Mouse (Mus musculus): ENCODE results near the gene Pigo. TPM values are rescaled to one million over a fixed set of nuclear protein-coding genes. Genes with fewer than 3 reads are reported as not detected.
"Not testable (repeated sequence)": the region's sequence is repeated elsewhere in the genome, so short reads cannot be mapped to it uniquely, and the experiment has no call there.

The Pigo gene
- polyA plus RNA-seq, 1 experiment from 2014 or later = 18.3 TPM

DNA sequence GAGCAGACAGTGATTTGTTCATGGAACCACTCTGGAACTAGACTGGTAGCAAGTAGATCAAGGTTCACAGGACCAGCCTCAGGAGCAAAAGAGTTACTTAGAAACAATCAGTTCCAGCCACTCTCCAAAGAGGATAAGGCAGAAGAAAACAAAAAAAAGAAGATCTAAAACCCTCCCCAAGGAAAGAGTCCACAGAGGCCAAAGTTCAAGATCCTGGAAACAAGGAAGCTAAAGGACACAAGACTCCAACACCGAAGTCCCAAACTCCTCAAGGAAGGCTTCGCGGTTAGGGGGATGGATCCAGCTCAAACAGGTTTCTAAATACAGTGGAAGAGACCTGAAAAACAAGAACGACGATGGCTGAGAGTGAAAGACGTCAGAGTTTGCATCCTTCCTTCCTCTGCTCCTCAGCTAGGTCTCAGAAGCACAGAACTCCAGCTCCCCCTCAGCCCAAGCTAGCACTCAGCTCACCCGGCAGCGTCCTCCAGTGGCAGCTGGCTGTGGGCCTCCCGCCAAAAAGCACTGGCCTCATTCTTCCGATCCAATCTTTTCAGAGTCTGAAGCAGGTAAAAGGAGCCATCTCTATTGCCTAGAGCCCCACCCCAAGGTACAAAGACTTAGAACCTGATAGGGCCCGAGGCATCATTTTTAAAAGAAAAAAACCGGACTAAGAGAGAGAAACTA is 22.7 kb downstream of the Pigo start:
- no peak for DNase-seq (ENCODE audit: low spot score)

DNA sequence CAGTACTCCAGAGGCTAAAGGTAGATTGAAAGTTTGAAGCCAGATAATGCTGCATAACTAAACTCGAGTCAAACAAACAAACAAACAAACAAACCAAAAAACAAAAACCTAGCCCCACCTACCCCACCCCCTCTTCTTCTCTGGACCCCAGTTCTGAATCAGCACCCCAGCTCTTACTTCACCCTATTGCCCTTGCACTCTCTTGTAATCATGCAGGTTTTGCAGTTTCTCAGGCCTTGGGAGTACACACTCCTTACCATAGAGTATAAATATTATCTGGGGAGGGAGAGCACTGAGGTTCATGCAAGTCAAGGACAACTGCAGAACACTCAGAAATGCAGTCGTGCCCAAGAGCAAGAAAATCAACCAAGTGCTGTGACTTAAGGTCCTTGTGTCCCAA is 24.3 kb downstream of the Pigo start:
- DNase-seq (ENCODE audit: low spot score) = no peak

DNA sequence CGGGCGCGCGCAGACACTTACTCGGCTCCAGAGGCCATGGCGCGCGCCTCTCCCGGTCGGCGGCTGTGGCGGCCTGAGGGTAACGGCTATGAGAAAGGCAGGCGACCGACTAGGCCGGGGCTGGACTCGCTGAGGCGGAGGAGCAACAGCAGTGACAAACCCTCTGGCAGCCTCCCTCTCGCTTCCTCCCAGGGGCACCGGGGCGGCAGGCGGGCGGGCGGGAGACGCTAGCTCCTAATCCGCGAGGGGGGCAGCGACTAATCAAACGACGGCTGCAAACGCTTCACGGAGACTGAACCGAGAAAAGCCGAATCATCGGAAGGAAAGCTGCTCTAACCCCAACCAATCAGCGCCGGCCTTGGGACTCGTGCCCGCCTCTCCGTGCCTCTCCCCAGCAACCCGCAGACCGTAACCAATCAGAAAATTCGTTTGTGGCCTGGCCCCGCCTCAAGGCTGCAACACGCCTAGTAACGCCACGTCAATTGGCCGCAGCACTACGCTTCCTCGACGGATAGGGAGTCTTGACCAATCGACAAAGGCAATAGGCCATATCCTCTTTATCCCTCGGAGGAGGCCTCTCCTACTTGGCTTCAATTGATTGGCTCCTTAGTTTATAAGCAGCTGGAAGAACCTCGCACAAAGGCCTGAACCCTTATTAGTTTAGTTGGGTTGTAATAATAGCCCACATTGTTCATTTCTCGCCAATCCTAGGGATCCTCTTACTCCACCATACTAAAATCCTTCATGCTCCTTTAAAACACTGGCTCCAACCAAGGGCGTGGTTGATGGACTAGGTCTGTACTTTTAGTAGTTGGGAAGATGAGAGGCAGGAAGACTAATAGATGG is 25.3 kb downstream of the Pigo start, which contains the start of gene Vcp:
TSS of gene Vcp (minus strand) at position 367 of the 846 bp plus-strand sequence.
- peak; percentile 99 for DNase-seq (ENCODE audit: low spot score)

DNA sequence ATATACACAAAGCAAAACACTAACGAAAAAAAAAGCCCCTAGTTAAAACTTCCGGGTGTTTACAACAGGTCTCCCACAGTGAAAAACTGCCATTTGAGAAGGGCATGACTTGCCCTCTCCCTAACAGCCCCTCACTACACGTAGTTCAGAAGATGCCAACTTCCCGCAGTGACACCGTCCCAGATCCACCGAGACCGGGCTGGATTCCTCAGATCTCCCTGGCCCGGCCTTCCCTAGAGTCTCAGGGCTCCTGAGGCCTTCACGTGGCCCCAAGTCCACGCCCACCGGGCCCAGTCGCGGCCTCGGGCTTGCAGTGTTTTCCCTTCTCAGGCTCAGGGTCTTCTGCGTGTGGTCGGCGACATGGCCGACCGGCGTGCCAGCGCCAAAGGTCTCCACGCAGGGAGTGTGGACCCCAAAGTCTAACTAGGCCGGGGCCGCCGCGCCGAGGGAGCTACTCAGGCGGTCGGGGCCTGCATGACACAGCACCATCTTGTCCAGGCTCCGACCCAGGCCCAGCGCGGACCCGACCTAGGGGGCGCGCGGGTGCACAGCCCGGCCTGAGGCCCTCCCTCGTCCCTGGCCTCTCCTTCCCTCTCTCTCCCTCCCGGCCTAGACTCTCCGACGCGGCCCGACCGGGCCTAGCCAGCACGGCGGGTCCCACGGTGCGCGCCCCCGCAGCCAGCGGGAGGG is 26.0 kb downstream of the Pigo start:
- DNase-seq (ENCODE audit: low spot score) = peak; percentile 68

DNA sequence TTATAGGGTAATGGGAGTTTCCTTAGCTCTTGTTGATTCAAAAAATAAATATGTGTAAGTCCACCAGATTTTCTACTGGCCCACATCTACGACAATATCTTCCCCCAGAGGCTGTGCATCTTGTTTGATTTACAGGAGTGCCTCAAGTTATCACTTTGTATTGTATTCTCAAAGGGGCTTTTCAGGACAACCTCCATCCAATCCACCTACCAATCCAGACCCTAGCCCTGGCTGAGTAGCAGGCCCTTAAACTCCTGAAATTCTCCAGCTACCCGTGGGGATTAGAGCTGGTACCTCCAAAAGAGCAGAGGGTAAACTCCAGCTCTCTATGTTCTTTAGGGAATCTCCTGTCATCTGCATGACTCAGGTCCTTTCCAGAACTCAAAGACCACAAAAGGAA is 27.6 kb downstream of the Pigo start:
- no peak for DNase-seq (ENCODE audit: low spot score)

- no peak for DNase-seq (ENCODE audit: low spot score)
These were observed 37.3 kb downstream of the Pigo start for GRCm38 (mm10) chr4:42988296-42988695.

DNA sequence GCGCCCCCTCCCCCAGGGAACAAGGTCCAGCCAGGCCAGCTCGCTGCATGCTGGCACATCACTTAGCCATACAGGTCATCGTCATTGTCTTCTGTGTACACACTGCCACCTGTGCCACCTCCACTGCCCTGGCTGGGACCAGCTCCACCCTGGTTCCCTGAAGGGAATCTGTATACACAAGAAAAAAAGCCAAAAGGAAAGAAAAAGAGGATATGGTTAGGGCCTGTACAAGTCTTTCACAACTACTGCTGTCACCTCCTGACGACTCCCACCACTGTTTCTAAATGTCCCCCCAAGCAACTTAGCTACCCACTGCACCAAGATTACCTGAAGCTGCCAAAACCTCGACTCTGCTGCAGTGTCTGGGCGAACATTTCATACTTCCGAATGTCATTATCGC is 45.2 kb downstream of the Pigo start:
- not testable (repeated sequence) for DNase-seq (ENCODE audit: low spot score)

DNA sequence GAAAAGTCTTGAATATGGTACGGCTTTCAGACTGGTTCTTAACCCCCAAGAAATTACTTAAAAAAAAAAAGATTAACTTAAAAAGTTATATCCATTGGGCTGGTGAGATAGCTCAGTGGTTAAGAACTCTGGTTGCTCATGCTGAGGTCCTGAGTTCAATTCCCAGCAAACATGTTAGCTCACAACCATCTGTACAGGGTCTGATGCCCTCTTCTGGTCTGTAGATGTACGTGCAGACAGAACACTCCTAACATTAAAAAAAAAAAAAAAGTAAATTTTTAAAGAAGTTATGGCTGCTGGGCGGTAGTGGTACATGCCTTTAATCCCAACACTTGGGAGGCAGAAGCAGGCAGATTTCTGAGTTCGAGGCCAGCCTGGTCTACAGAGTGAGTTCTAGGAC is 47.6 kb downstream of the Pigo start:
- no peak for DNase-seq (ENCODE audit: low spot score)

- DNase-seq (ENCODE audit: low spot score) = no peak
These were observed 51.8 kb downstream of the Pigo start for GRCm38 (mm10) chr4:42973868-42974267.

GRCm38 (mm10) chr4:42972952-42973351 is 52.7 kb downstream of the Pigo start:
- no peak for DNase-seq (ENCODE audit: low spot score)

GRCm38 (mm10) chr4:42969304-42969703 is 56.3 kb downstream of the Pigo start, which contains the start of gene 1700022I11Rik:
1700022I11Rik (plus strand) TSS chr4:42969604.
- no peak for DNase-seq (ENCODE audit: low spot score)

Other genes with a start within 250 kb of the Pigo start
- gene Fam205a1, start 171.9 kb downstream of the Pigo start, polyA plus RNA-seq (2015; fragmentation: Nextera tagmentation; extraction: Ambion mirVana) = not detected in 2 replicates
- 0.04 and 0.10 TPM in 2 replicates for gene Gm12394, start 169.0 kb downstream of the Pigo start, polyA plus RNA-seq (2015; fragmentation: Nextera tagmentation; extraction: Ambion mirVana)
- 0.14 TPM in 1 of 2 replicates, not detected in the other for gene Fam205c, start 151.6 kb downstream of the Pigo start, polyA plus RNA-seq (2015; fragmentation: Nextera tagmentation; extraction: Ambion mirVana)
- gene Phf24, start 109.2 kb downstream of the Pigo start, polyA plus RNA-seq (2015; fragmentation: Nextera tagmentation; extraction: Ambion mirVana) = 0.12 and 0.39 TPM in 2 replicates
- 2.8 and 3.3 TPM in 2 replicates for gene Dnajb5, start 76.0 kb downstream of the Pigo start, polyA plus RNA-seq (2015; fragmentation: Nextera tagmentation; extraction: Ambion mirVana)
- gene 1700022I11Rik, start 56.2 kb downstream of the Pigo start, polyA plus RNA-seq (2015; fragmentation: Nextera tagmentation; extraction: Ambion mirVana) = 0.38 and 0.40 TPM in 2 replicates
- gene Vcp, start 25.3 kb downstream of the Pigo start, polyA plus RNA-seq (2015; fragmentation: Nextera tagmentation; extraction: Ambion mirVana) = 371 and 396 TPM in 2 replicates
- 20.1 and 23.9 TPM in 2 replicates for gene Fancg, start 15.3 kb downstream of the Pigo start, polyA plus RNA-seq (2015; fragmentation: Nextera tagmentation; extraction: Ambion mirVana)
- 207 and 226 TPM in 2 replicates for gene Stoml2, start 5.9 kb upstream of the Pigo start, polyA plus RNA-seq (2015; fragmentation: Nextera tagmentation; extraction: Ambion mirVana)
- gene Fam214b, start 20.4 kb upstream of the Pigo start, polyA plus RNA-seq (2015; fragmentation: Nextera tagmentation; extraction: Ambion mirVana) = 2.4 and 3.0 TPM in 2 replicates
- gene Unc13b, start 33.1 kb upstream of the Pigo start, polyA plus RNA-seq (2015; fragmentation: Nextera tagmentation; extraction: Ambion mirVana) = 0.15 and 0.29 TPM in 2 replicates
- 0.03 and 0.13 TPM in 2 replicates for gene Atp8b5, start 241.3 kb upstream of the Pigo start, polyA plus RNA-seq (2015; fragmentation: Nextera tagmentation; extraction: Ambion mirVana)

Data from thymus, postnatal 0 days (tissue).